Mouse (Mus musculus) embryo, embryonic 10 days (tissue): ENCODE data around the gene Mkrn3.

Experiments used
- DNase-seq: peaks from one replicate; pipeline ENCODE4 v3.0.0-alpha.2; 2015; ENCODE audit warnings: low spot score

The Mkrn3 gene

GRCm38 (mm10) chr7:62419493-62420360, at the start of gene Mkrn3:
TSS of gene Mkrn3 (minus strand) at chr7:62420139.
- peak; percentile 92 for DNase-seq

DNA sequence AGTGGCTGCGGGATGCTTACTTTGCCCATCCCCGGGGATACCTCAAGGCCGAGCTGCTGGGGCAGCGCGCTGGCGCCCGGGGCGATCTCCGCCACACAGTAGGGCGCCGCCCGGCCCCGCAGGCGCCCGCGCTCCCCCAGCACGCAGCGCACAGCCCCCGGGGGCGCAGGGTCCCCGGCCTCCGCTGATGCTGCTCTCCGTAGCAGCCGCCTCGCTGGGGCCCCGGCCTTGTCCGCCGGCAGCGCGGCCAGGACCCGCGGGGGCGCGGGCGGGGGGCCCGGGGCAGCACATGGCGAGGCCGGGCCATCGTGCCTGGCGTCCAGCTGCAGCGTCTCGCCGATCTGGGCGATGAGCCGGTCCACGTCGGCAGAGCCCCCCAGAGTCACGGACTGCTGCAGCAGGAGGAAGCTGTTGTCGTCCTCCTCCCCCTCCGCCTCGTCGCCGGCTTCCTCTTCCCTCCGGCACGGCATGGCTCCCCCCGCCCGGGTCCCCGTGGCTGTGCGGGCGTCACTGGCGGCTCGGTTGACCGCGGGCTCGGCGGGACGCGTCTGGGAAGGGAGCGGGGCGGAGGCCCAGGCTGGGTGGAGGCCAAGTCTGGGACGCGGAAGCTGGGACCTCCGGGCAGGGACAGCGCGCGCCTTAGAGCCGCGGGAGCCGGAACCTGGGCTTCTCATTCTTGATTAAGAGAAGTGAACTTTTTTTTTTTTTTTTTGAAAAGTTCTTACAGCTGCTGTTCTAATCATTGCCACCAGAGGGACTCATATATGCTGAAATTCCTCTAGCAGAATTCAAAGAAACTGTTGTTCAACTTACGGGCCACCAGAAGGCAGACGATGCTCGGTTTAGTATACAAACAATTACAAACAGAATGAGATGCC, 44.2 kb upstream of the Mkrn3 start, which contains the start of gene Peg12:
TSS of gene Peg12 (minus strand) at position 633 of the 878 bp plus-strand sequence.
- DNase-seq, result peak; percentile 63

GRCm38 (mm10) chr7:62463007-62463877, 43.3 kb upstream of the Mkrn3 start:
- peak; percentile 65 for DNase-seq

GRCm38 (mm10) chr7:62462229-62463006, 42.5 kb upstream of the Mkrn3 start:
- peak; percentile 60 for DNase-seq

GRCm38 (mm10) chr7:62452353-62452752, 32.4 kb upstream of the Mkrn3 start:
- no peak for DNase-seq

DNA sequence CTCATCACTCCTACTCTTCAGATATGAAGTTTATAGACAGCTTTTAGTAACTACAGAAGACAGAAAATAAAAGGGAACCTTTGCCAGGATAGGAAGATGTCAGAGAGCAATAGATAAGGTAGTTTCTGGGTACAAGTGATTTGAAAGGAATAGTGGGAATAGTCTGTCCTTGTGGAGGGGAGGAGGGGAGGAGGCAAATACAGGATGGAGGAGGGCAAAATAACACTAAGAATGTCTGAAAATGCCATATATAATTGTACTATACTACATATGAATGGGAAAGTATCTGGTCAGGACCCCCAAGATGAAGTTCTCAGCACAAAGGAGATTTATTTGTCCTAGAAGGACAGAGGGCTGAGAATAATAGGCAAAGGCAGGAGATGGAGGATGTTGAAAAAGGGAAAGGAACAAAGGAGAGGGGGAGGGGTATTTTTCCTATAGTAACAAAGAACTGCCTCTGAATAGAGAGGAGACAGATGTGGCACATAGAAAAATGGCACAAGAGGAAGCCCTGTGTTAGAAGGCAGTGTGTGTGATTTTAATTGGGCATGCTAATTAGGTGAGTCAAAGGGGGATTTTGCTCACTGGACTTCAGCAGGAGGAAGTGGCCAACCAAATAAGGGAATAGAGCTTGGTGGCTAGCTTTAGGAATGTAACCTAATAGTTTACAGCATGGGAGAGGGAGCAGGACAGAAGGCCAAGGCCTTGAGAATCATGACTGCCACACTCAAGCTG, 25.7 kb upstream of the Mkrn3 start:
- DNase-seq, result peak; percentile 35

GRCm38 (mm10) chr7:62436394-62436793, 16.5 kb upstream of the Mkrn3 start:
- DNase-seq, result no peak

DNA sequence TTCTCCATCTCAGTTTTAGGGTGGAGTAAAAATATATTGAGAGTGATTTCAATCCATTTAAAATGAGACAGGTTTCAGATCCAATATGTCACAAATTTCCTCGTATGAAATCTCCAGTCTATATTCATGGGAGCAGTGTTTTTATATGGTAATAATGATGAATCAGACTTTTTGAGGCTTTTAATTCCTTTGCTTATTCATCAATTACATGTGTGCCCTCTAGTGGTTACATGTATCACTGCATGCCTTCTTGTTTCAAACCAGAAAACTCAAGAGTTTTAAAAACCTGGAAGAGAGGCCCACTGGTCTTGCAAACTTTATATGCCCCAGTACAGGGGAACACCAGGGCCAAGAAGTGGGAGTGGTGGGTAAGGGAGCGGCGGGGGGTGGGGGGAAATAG, 13.3 kb upstream of the Mkrn3 start:
- DNase-seq, result peak; percentile 25

GRCm38 (mm10) chr7:62428337-62428736, 8.4 kb upstream of the Mkrn3 start:
- DNase-seq, result peak; percentile 58

DNA sequence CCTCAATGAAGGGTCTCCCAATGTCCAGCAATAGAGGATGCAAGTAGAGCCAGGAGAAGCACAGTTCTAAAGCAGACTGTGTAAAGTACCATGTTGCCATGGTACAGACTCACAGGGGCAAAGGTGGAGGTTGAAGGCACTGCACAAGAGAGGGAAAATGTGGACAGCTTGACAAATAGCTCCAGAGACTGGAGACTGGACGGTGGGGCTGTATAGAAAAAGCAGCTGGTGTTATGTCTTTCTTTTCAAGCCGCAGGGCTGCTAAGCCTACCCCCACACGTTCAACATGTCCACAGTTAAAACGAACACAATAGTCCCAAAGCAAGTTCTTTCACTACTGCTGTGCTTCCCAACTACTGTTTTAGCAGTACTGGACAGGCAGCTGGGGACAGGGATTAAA, 3.3 kb upstream of the Mkrn3 start:
- peak; percentile 72 for DNase-seq

DNA sequence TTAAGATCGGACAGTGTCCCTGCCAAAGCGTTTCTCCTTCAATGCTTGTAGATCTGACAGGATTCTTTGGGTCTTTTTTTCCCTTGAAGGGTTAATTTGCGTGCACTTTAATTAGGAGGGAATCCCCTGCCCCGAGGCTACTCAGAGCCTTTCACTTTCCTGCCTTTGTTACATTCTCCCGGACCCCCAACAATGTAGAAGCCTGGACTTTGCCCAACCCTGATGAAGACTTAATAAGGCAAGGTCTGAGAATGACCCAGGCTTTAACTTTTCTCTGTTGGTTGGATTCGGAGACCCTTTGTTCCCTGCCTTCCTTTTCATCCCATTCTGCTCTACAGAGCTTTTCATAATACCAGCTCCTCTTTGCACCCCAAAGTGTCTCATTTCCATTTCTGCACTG, 627 bp upstream of the Mkrn3 start:
- peak; percentile 50 for DNase-seq

DNA sequence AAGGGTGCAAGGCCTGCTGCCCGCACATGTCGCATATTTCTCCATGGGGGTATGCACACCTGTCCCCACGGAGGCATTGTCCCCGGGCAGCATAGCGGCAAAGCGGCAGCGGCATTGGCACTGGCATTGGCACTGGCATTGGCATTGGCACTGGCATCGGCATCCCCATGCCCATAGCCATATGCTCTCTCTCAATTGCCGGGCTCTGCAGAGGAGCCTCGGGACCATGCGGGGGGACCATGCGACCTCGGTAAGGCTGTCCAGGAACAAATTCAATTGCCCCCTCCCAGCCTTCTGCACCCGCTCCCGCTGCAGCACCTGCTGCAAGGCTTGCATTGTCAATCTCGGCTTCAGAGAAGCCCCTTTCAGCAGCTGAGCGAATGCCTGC, 840 bp downstream of the Mkrn3 start:
- no peak for DNase-seq

- no peak for DNase-seq
Observed at GRCm38 (mm10) chr7:62418346-62418745, 1.6 kb downstream of the Mkrn3 start.

GRCm38 (mm10) chr7:62416173-62416572, 3.8 kb downstream of the Mkrn3 start:
- peak; percentile 58 for DNase-seq

DNA sequence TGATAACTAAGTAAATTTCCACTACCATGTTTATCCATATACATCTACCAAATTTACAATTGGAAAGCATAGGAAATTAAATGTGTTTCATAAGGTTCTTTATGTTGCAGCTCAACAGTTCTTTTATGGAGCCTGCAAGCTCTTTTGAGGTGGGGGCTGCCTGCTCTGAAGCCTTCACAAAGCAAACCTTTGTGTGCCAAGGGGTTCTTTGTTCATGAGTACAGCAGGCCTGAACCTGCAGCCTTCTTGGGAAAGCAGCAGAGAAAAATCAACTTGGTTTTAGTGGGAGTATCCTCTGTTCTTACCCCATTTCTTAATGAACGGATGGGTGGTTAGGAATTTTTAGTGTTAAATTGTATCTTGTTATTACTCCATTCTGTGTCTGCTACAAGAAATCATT, 4.7 kb downstream of the Mkrn3 start:
- peak; percentile 32 for DNase-seq

- no peak for DNase-seq
Observed at GRCm38 (mm10) chr7:62407803-62408202, 12.1 kb downstream of the Mkrn3 start.

GRCm38 (mm10) chr7:62406573-62407050, 13.3 kb downstream of the Mkrn3 start:
- peak; percentile 67 for DNase-seq

- DNase-seq, result no peak
Observed at GRCm38 (mm10) chr7:62392202-62392601, 27.7 kb downstream of the Mkrn3 start.

DNA sequence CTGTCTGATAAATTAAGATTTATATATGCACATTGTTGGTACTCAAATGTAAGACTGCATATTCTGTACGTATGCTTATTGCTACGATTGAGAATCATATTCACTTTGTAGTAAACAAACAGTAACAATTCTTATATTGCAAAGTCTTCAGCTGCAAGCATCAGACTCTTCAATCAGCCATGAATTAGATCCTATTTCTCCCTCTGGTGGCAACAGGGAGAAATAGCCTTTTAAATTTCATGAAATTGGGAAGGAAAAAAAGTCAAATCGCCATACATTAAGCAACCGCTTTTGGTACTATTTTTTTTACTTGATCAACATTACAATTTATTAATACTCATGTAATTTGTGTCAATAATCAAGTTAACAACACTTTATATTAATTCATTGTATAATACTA, 31.6 kb downstream of the Mkrn3 start:
- DNase-seq, result no peak

- peak; percentile 76 for DNase-seq
Observed at GRCm38 (mm10) chr7:62382391-62382790, 37.5 kb downstream of the Mkrn3 start.
